Mouse (Mus musculus): ENCODE data around the gene 1700001C19Rik. TPM values are rescaled to one million over a fixed set of nuclear protein-coding genes. Genes with fewer than 3 reads are reported as not detected.

The 1700001C19Rik gene
- total and polyA plus RNA-seq, 2 experiments = 11.7 to 16.2 TPM

DNA sequence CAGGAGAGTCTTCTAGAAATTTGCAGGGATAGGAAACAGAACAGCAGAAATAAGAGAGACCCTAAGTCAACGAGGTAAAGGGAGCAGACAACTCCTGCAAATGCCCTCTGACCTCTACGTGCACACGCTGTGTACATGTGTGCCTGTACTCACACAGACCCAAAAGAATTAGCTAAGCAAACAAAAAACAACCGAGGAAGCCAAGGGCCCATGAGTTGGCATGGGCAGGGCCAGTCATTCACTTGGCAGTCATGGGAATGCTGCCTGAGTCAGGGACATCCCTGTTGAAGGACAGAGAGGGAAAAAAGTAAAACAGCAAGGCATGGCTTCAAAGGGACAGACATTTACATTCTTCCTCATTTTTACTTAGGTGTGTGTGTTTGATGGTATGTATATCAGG, 53.9 kb downstream of the 1700001C19Rik start:
- 22% methylated on average over 4 of the region's 4 CpGs for WGBS
- Histone ChIP-seq H3K9ac (ENCODE audit: low read depth, low read length) (no peak overlapping the region), H3K27me3 (ENCODE audit: control insufficient read depth, insufficient read depth, low read length) (no peaks in the 10 kb centered on the region), H3K27ac (replicated peaks; ENCODE audit: insufficient read depth, low read depth, low read length) (peak overlapping the region; percentile 38; the same call in 1 of the 2 replicates), H3K4me3 (ENCODE audit: insufficient read depth, low read depth, low read length) (no peak overlapping the region), H3K36me3 (ENCODE audit: control insufficient read depth, insufficient read depth, low read length) (peaks cover 10% of the 10 kb centered on the region; the same call in 1 of the 2 replicates), H3K4me1 (ENCODE audit: control insufficient read depth, insufficient read depth, low read length) (peaks cover 7% of the 10 kb centered on the region; the same call in 1 of the 2 replicates), H3K79me2 (ENCODE audit: control insufficient read depth, insufficient read depth, low read length) (no peaks in the 10 kb centered on the region)
- TF ChIP-seq POLR2A (IDR thresholded peaks at IDR 0.05; ENCODE audit: extremely low read depth, insufficient read depth, low read length) = no peak
- TF ChIP-seq CTCF (IDR thresholded peaks at IDR 0.05; ENCODE audit: low read depth, low read length) = no peak
- DNase-seq (ENCODE audit: extremely low read depth, low read depth, low spot score) = peak; percentile 81

DNA sequence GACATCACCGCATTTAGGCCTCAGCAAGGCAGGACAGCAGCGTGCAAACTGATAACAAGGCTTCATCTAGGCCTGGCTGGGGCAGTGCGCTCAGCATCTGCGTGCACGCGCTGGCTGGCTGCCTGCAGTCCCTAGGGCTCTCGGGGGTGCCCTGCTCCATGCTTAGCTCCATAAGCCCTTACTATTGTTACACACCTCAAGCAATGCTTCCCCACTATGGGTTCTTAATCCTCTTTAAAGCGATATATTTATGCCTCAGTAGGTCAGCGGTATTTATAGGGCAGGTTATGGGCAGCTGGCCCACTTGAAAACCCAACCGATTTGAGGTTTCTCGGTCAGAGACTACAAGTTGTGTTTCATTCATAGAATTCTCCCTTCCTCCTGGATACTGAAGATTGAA, 55.3 kb downstream of the 1700001C19Rik start:
- no peak for DNase-seq (ENCODE audit: extremely low read depth, low read depth, low spot score)
- TF ChIP-seq CTCF (IDR thresholded peaks at IDR 0.05; ENCODE audit: low read depth, low read length) (no peak), POLR2A (IDR thresholded peaks at IDR 0.05; ENCODE audit: extremely low read depth, insufficient read depth, low read length) (no peak)
- peaks cover 7% of the 10 kb centered on the region; the same call in 1 of the 2 replicates for H3K4me1 ChIP-seq (ENCODE audit: control insufficient read depth, insufficient read depth, low read length)
- H3K36me3 ChIP-seq (ENCODE audit: control insufficient read depth, insufficient read depth, low read length) = peaks cover 19% of the 10 kb centered on the region
- H3K27me3 ChIP-seq (ENCODE audit: control insufficient read depth, insufficient read depth, low read length) = no peaks in the 10 kb centered on the region
- WGBS = 92% methylated on average over 11 of the region's 11 CpGs
- H3K4me3 ChIP-seq (ENCODE audit: insufficient read depth, low read depth, low read length) = no peak overlapping the region
- H3K9ac ChIP-seq (ENCODE audit: low read depth, low read length) = no peak overlapping the region
- no peak overlapping the region for H3K27ac ChIP-seq (replicated peaks; ENCODE audit: insufficient read depth, low read depth, low read length)
- H3K79me2 ChIP-seq (ENCODE audit: control insufficient read depth, insufficient read depth, low read length) = no peaks in the 10 kb centered on the region

DNA sequence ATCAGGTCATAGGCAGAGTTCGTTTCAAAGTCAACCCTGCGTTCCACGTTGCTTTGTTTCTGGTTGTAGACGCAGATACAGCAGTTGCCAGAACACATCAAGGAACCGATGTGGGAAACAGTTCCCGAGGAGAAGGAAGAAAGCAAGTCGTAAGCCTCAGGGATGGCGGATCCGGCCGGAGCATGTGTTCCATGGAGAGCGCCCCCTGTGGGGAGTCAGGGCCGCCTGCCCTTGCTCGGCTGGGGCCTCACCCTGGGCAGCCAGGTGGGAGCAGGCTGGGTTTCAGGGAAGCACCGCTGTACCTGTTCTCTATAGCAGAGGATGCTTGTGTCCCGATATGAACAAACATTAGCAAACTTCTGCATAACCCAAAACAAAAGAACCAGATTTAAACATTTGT, 59.0 kb downstream of the 1700001C19Rik start:
- TF ChIP-seq CTCF (IDR thresholded peaks at IDR 0.05; ENCODE audit: low read depth, low read length) (peak; percentile 13; the same call in 1 of the 2 replicates), POLR2A (IDR thresholded peaks at IDR 0.05; ENCODE audit: extremely low read depth, insufficient read depth, low read length) (no peak)
- Histone ChIP-seq H3K36me3 (ENCODE audit: control insufficient read depth, insufficient read depth, low read length) (peaks cover 50% of the 10 kb centered on the region), H3K27me3 (ENCODE audit: control insufficient read depth, insufficient read depth, low read length) (no peaks in the 10 kb centered on the region), H3K9ac (ENCODE audit: low read depth, low read length) (no peak overlapping the region), H3K27ac (replicated peaks; ENCODE audit: insufficient read depth, low read depth, low read length) (no peak overlapping the region), H3K4me1 (ENCODE audit: control insufficient read depth, insufficient read depth, low read length) (peaks cover 2% of the 10 kb centered on the region; the same call in 1 of the 2 replicates), H3K79me2 (ENCODE audit: control insufficient read depth, insufficient read depth, low read length) (no peaks in the 10 kb centered on the region), H3K4me3 (ENCODE audit: insufficient read depth, low read depth, low read length) (no peak overlapping the region)
- 91% methylated on average over 15 of the region's 15 CpGs for WGBS
- no peak for DNase-seq (ENCODE audit: extremely low read depth, low read depth, low spot score)

DNA sequence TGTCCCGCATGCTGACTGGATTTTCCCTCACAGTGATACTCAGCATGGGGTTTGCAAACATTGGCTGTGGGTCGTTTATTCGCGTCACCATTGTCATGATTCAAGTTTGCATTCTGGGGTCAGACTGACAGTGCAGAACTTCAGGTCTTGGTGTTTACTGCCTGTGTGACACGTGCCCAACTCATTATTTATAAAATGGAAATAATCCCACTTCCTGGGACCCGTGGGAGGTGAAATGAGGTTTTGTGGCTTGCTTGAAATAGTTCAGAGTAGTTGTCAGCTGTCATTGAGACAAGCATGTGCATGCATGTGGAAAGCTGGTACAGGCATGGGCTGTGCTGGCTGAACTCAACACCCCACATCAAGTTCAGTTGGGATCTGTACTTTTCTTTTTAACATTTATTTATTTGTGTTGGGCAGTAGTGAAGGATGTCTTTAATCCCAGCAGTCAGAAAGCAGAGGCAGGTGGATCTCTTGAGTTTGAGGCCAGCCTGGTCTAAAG, 60.3 kb downstream of the 1700001C19Rik start:
- H3K4me1 ChIP-seq (ENCODE audit: control insufficient read depth, insufficient read depth, low read length) = no peaks in the 10 kb centered on the region
- H3K9ac ChIP-seq (ENCODE audit: low read depth, low read length) = no peak overlapping the region
- peaks cover 57% of the 10 kb centered on the region for H3K36me3 ChIP-seq (ENCODE audit: control insufficient read depth, insufficient read depth, low read length)
- H3K27me3 ChIP-seq (ENCODE audit: control insufficient read depth, insufficient read depth, low read length) = no peaks in the 10 kb centered on the region
- no peak overlapping the region for H3K27ac ChIP-seq (replicated peaks; ENCODE audit: insufficient read depth, low read depth, low read length)
- DNase-seq (ENCODE audit: extremely low read depth, low read depth, low spot score) = no peak
- no peaks in the 10 kb centered on the region for H3K79me2 ChIP-seq (ENCODE audit: control insufficient read depth, insufficient read depth, low read length)
- TF ChIP-seq POLR2A (IDR thresholded peaks at IDR 0.05; ENCODE audit: extremely low read depth, insufficient read depth, low read length) (no peak), CTCF (IDR thresholded peaks at IDR 0.05; ENCODE audit: low read depth, low read length) (no peak)
- 88% methylated on average over 6 of the region's 6 CpGs for whole genome bisulfite sequencing
- H3K4me3 ChIP-seq (ENCODE audit: insufficient read depth, low read depth, low read length) = no peak overlapping the region

DNA sequence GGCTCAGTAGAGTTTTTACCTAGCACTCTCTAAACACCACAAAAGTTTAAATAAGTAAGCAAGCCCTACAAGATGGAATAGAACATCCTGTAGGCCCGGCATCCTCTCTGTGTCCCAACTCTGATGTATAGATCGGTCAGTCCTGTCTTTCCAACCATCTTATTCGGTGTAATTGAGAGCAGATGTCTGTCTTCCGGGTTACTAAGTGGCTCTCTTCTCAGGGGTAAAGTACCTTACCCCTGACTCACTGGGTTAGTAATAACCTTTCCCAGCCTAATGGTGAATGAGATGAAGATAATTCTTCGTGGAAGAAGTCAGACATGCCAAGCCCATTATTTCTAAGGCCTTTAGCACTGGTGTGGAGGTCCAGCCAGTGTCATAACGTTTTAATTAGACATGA, 63.2 kb downstream of the 1700001C19Rik start:
- no peak overlapping the region for H3K27ac ChIP-seq (replicated peaks; ENCODE audit: insufficient read depth, low read depth, low read length)
- no peak overlapping the region for H3K4me3 ChIP-seq (ENCODE audit: insufficient read depth, low read depth, low read length)
- no peaks in the 10 kb centered on the region for H3K27me3 ChIP-seq (ENCODE audit: control insufficient read depth, insufficient read depth, low read length)
- TF ChIP-seq CTCF (IDR thresholded peaks at IDR 0.05; ENCODE audit: low read depth, low read length) = no peak
- no peak for TF ChIP-seq POLR2A (IDR thresholded peaks at IDR 0.05; ENCODE audit: extremely low read depth, insufficient read depth, low read length)
- H3K4me1 ChIP-seq (ENCODE audit: control insufficient read depth, insufficient read depth, low read length) = peaks cover 12% of the 10 kb centered on the region
- no peak overlapping the region for H3K9ac ChIP-seq (ENCODE audit: low read depth, low read length)
- no peak for DNase-seq (ENCODE audit: extremely low read depth, low read depth, low spot score)
- 91% methylated on average over 6 of the region's 6 CpGs for WGBS
- H3K36me3 ChIP-seq (ENCODE audit: control insufficient read depth, insufficient read depth, low read length) = peaks cover 52% of the 10 kb centered on the region
- H3K79me2 ChIP-seq (ENCODE audit: control insufficient read depth, insufficient read depth, low read length) = peaks cover 4% of the 10 kb centered on the region; the same call in 1 of the 2 replicates

DNA sequence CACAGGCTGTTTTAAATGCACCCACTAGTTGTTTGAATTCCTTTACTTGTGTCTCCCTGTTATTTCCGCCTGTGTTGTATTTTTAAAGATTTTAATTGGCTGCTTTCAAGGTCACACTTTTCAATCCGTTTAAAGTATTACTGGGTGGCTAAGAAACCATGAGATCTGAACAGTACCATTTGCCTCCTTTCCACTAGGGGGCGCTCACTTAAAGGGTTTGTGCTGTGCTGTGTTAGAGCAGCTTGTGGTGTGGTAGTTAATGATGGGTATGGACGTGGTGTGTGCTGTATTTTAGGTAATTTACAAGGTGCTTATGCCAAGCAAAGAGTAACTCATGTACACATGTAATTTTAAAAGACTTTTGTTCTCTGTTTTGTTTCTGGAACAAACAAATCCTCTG, 65.7 kb downstream of the 1700001C19Rik start:
- peaks cover 33% of the 10 kb centered on the region for H3K36me3 ChIP-seq (ENCODE audit: control insufficient read depth, insufficient read depth, low read length)
- H3K27ac ChIP-seq (replicated peaks; ENCODE audit: insufficient read depth, low read depth, low read length) = no peak overlapping the region
- peak; percentile 61 for DNase-seq (ENCODE audit: extremely low read depth, low read depth, low spot score)
- WGBS = 6% methylated on average over 4 of the region's 4 CpGs
- H3K27me3 ChIP-seq (ENCODE audit: control insufficient read depth, insufficient read depth, low read length) = no peaks in the 10 kb centered on the region
- peaks cover 12% of the 10 kb centered on the region for H3K4me1 ChIP-seq (ENCODE audit: control insufficient read depth, insufficient read depth, low read length)
- H3K79me2 ChIP-seq (ENCODE audit: control insufficient read depth, insufficient read depth, low read length) = peaks cover 4% of the 10 kb centered on the region; the same call in 1 of the 2 replicates
- TF ChIP-seq POLR2A (IDR thresholded peaks at IDR 0.05; ENCODE audit: extremely low read depth, insufficient read depth, low read length) (no peak), CTCF (IDR thresholded peaks at IDR 0.05; ENCODE audit: low read depth, low read length) (peak; percentile 61)
- no peak overlapping the region for H3K4me3 ChIP-seq (ENCODE audit: insufficient read depth, low read depth, low read length)
- no peak overlapping the region for H3K9ac ChIP-seq (ENCODE audit: low read depth, low read length)
